Mouse (Mus musculus) lung, postnatal 0 days (tissue): ENCODE measurements at regions not wholly inside any gene's neighbourhood (a gene's known extent, or its start where the extent isn't known, plus 50 kb on each side); places are given as distances from the start of the nearest gene placed in this dataset.

Experiments used
- CTCF ChIP-seq: IDR thresholded peaks from 2 replicates; pipeline ENCODE4 v1.5.1; 2016; ENCODE audit warnings: antibody characterized with exemption, mild to moderate bottlenecking
- EP300 ChIP-seq: IDR thresholded peaks from 2 replicates; pipeline ENCODE4 v1.6.1; 2016; ENCODE audit warnings: antibody characterized with exemption, mild to moderate bottlenecking, control low read depth

DNA sequence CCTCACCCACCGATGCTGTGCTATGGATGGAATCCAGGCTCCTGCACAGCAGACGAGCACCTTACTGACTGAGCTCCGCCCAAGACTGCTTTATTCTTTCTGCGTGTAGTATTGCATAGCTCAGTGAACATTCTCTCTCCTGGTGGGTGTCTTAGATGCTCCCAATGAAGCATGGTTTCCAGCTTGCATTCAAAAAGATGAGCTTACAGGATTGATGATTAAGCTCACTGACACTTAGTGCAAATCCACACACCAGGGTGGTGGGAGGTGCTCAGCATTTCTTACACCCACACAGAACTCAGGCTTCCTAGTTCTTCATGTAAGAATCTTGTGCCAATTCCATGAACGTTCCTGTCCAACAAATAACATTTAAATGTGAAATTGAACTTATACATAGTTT lies 106.8 kb downstream of the Zfp326 start:
- TF ChIP-seq CTCF (no peak), EP300 (no peak)
